Comparison of ENCODE assay signal across 11 mouse cellular contexts in genomic region chr2:34436321-34436720, GRCm38 (mm10). TPM values are rescaled to one million over a fixed set of nuclear protein-coding genes. Genes with fewer than 3 reads are reported as not detected.
DNase-seq lines count a peak whose midpoint lies in the region.
"Had no signal": no experiment of that assay in that cellular context is flagged by ENCODE, and none has a peak within 500 bp of the region (broad histone marks: within the 10 kb centered on the region; RNA-seq: fewer than 3 reads in every experiment).

No protein-coding gene starts in this region.

- peak; percentile 65 for DNase-seq in adrenal gland, adult 2 months
- no peak for DNase-seq in adrenal gland, postnatal 25 days
- peak; percentile 12 for DNase-seq in NIH3T3 (ENCODE audit: low read depth)
- DNase-seq in adrenal gland, postnatal 10 days, result peak; percentile 41
- DNase-seq in skeletal muscle tissue, adult 2 months (ENCODE audit: low read depth, low spot score), result peak; percentile 11
- no peak for DNase-seq in left cerebral cortex, postnatal 36 days (ENCODE audit: low spot score in 2 of 2)
- no peak for DNase-seq in layer of hippocampus, postnatal 25 days (ENCODE audit: extremely low spot score in 1 of 2, low spot score in 1 of 2)
- DNase-seq: cerebellum, adult 2 months; cerebellum, postnatal 10 days; heart, adult 2 months; heart, postnatal 14 days had no signal

- intact Hi-C loops in left cerebral cortex, postnatal 36 days (cut with DNase I), result no loop called here

RNA-seq across cellular contexts. Expression of gene Mapkap1, which starts 29.8 kb away (rescaled TPM):
- 10 to 100 TPM; 71.4 to 79.8 TPM for total RNA-seq in adrenal gland, adult 2 months (2021)
- 43.1 and 46.1 TPM in 2 replicates for polyA plus RNA-seq in adrenal gland, adult 2 months (2012; rRNA removed)
- 60.0 and 96.7 TPM in 2 replicates for total RNA-seq in adrenal gland, postnatal 25 days (2021)
- 10 to 100 TPM; 67.0 to 75.3 TPM for total RNA-seq in adrenal gland, postnatal 10 days (2021)
- 10 to 100 TPM; 65.2 to 67.8 TPM for total RNA-seq in left cerebral cortex, postnatal 36 days (2021)
- 10 to 100 TPM; 66.5 to 71.5 TPM for total RNA-seq in layer of hippocampus, postnatal 25 days (2021)

Comparison
In these comparisons a context has a peak if more than half of its experiments do, and no peak if none do; other contexts are left out.
1. DNase-seq: peak in adrenal gland, adult 2 months (single experiment), NIH3T3 (single experiment), adrenal gland, postnatal 10 days (single experiment) and skeletal muscle tissue, adult 2 months (single experiment); none in adrenal gland, postnatal 25 days (single experiment), left cerebral cortex, postnatal 36 days (0 of 2) and layer of hippocampus, postnatal 25 days (0 of 2).